ENCODE assay signal across 23 mouse cellular contexts in genomic region chr7:81834847-81835246, GRCm38 (mm10). TPM values are rescaled to one million over a fixed set of nuclear protein-coding genes. Genes with fewer than 3 reads are reported as not detected.
A peak's percentile ranks its signal among the peaks of the same experiment; 100 is the strongest.
DNase-seq lines count a peak whose midpoint lies in the region; ATAC-seq and TF ChIP-seq lines count a peak whose summit lies in the region.
"Had no signal": no experiment of that assay in that cellular context is flagged by ENCODE, and none has a peak within 500 bp of the region (broad histone marks: within the 10 kb centered on the region; RNA-seq: fewer than 3 reads in every experiment).

No protein-coding gene starts in this region.

- H3K9me3 ChIP-seq in kidney, postnatal 0 days (replicated peaks; ENCODE audit: low read length) = no peaks in the 10 kb centered on the region
- H3K9me3 ChIP-seq in stomach, postnatal 0 days (ENCODE audit: control insufficient read depth, low read length) = no peaks in the 10 kb centered on the region
- H3K9me3 ChIP-seq in heart, embryonic 11.5 days (replicated peaks; ENCODE audit: control insufficient read depth, low read length) = no peaks in the 10 kb centered on the region
- H3K9me3 ChIP-seq: forebrain, embryonic 15.5 days; heart, embryonic 15.5 days; hindbrain, embryonic 15.5 days; limb, embryonic 10.5 days; neural tube, embryonic 13.5 days had no signal

- no peak overlapping the region for H3K27ac ChIP-seq in kidney, postnatal 0 days
- H3K27ac ChIP-seq in stomach, postnatal 0 days (replicated peaks) = no peak overlapping the region
- no peak overlapping the region for H3K27ac ChIP-seq in heart, embryonic 11.5 days (ENCODE audit: low read depth, low read length)
- H3K27ac ChIP-seq: forebrain, embryonic 15.5 days; heart, embryonic 15.5 days; hindbrain, embryonic 15.5 days; limb, embryonic 10.5 days; liver, embryonic 14.5 days; neural tube, embryonic 13.5 days had no signal

- H3K27me3 ChIP-seq in kidney, postnatal 0 days (ENCODE audit: insufficient read depth, low read length) = no peaks in the 10 kb centered on the region
- H3K27me3 ChIP-seq in stomach, postnatal 0 days (ENCODE audit: control insufficient read depth, insufficient read depth, low read length) = no peaks in the 10 kb centered on the region
- H3K27me3 ChIP-seq in heart, embryonic 11.5 days (ENCODE audit: control insufficient read depth, insufficient read depth, low read length) = no peaks in the 10 kb centered on the region
- H3K27me3 ChIP-seq: forebrain, embryonic 15.5 days; heart, embryonic 15.5 days; hindbrain, embryonic 15.5 days; neural tube, embryonic 13.5 days had no signal

- DNase-seq in kidney, postnatal 0 days (ENCODE audit: low spot score) = no peak
- no peak for DNase-seq in kidney, adult 8-10 months
- DNase-seq in CD4-positive helper T cell, adult 2 months (ENCODE audit: low read depth, low spot score) = peak; percentile 15
- DNase-seq in T-cell, adult 2 months (ENCODE audit: low spot score) = peak; percentile 35
- no peak for DNase-seq in stomach, postnatal 0 days (ENCODE audit: low spot score)
- no peak for DNase-seq in cerebellum, postnatal 4 days (ENCODE audit: low spot score in 2 of 2)
- DNase-seq in left cerebral cortex, postnatal 14 days (ENCODE audit: low spot score in 2 of 2) = no peak
- DNase-seq: cerebellum, adult 11-12 months; gastrocnemius, postnatal 14 days; kidney, postnatal 10 days; layer of hippocampus, postnatal 36 days had no signal

- ATAC-seq in kidney, postnatal 0 days (replicated peaks; ENCODE audit: low FRiP score, low read depth) = no peak
- no peak for ATAC-seq in stomach, postnatal 0 days (ENCODE audit: low FRiP score, low TSS enrichment)
- ATAC-seq in heart, embryonic 11.5 days (replicated peaks; ENCODE audit: insufficient number of reproducible peaks, low FRiP score, low TSS enrichment) = no peak
- ATAC-seq: activated CD4-positive, CD25-positive, alpha-beta regulatory T cell, adult 4 months; forebrain, embryonic 15.5 days; midbrain, embryonic 16.5 days had no signal

- H3K4me1 ChIP-seq in kidney, postnatal 0 days (replicated peaks; ENCODE audit: insufficient read depth, low read length) = no peaks in the 10 kb centered on the region
- no peaks in the 10 kb centered on the region for H3K4me1 ChIP-seq in stomach, postnatal 0 days (replicated peaks; ENCODE audit: control insufficient read depth, insufficient read depth)
- H3K4me1 ChIP-seq in heart, embryonic 11.5 days (ENCODE audit: control insufficient read depth, insufficient read depth, low read length) = peaks cover under 1% of the 10 kb centered on the region; the same call in 1 of the 2 replicates

- no peak overlapping the region for H3K9ac ChIP-seq in kidney, postnatal 0 days (ENCODE audit: low read depth, low read length)
- no peak overlapping the region for H3K9ac ChIP-seq in stomach, postnatal 0 days (ENCODE audit: low read length)
- H3K9ac ChIP-seq in heart, embryonic 11.5 days (ENCODE audit: low read depth, low read length) = no peak overlapping the region
- H3K9ac ChIP-seq: forebrain, embryonic 15.5 days; heart, embryonic 15.5 days; hindbrain, embryonic 15.5 days; liver, embryonic 14.5 days; neural tube, embryonic 13.5 days had no signal

- TF ChIP-seq EP300 in stomach, postnatal 0 days (optimal IDR thresholded peaks at IDR 0.05) = no peak

- H3K36me3 ChIP-seq in kidney, postnatal 0 days (ENCODE audit: insufficient read depth, low read length) = no peaks in the 10 kb centered on the region
- no peaks in the 10 kb centered on the region for H3K36me3 ChIP-seq in stomach, postnatal 0 days (ENCODE audit: control insufficient read depth, insufficient read depth, low read length)
- no peaks in the 10 kb centered on the region for H3K36me3 ChIP-seq in heart, embryonic 11.5 days (ENCODE audit: control insufficient read depth, insufficient read depth, low read length)
- H3K36me3 ChIP-seq: forebrain, embryonic 15.5 days; heart, embryonic 15.5 days; hindbrain, embryonic 15.5 days; limb, embryonic 10.5 days; neural tube, embryonic 13.5 days had no signal

- H3K4me2 ChIP-seq in kidney, postnatal 0 days (ENCODE audit: low read length) = no peak overlapping the region
- H3K4me2 ChIP-seq in stomach, postnatal 0 days (replicated peaks; ENCODE audit: low read depth) = no peak overlapping the region
- no peak overlapping the region for H3K4me2 ChIP-seq in heart, embryonic 11.5 days
- H3K4me2 ChIP-seq: forebrain, embryonic 15.5 days; heart, embryonic 15.5 days; hindbrain, embryonic 15.5 days; neural tube, embryonic 13.5 days had no signal

- 0 out of 2 replicates have a peak, but pooled peaks have one; percentile 37 for TF ChIP-seq CTCF in kidney, postnatal 0 days (IDR thresholded peaks at IDR 0.05; ENCODE audit: low read depth)
- TF ChIP-seq CTCF in stomach, postnatal 0 days (IDR thresholded peaks at IDR 0.05; ENCODE audit: low read depth) = peak; percentile 38

- H3K4me3 ChIP-seq in kidney, postnatal 0 days (replicated peaks; ENCODE audit: low read depth, low read length) = no peak overlapping the region
- no peak overlapping the region for H3K4me3 ChIP-seq in stomach, postnatal 0 days (ENCODE audit: low read depth, low read length)
- H3K4me3 ChIP-seq in heart, embryonic 11.5 days (ENCODE audit: low read depth, low read length) = no peak overlapping the region
- H3K4me3 ChIP-seq: forebrain, embryonic 15.5 days; heart, embryonic 15.5 days; hindbrain, embryonic 15.5 days; limb, embryonic 10.5 days; neural tube, embryonic 13.5 days had no signal

- intact Hi-C loops in left cerebral cortex, postnatal 14 days (cut with DNase I) = no loop called here

RNA-seq across cellular contexts. Expression of gene Btbd1, which starts 5.6 kb away (rescaled TPM):
- polyA plus RNA-seq in kidney, postnatal 0 days (2015; fragmentation: Nextera tagmentation; extraction: Ambion mirVana) = 71.1 and 76.5 TPM in 2 replicates
- 37.9 and 40.6 TPM in 2 replicates for polyA plus RNA-seq in stomach, postnatal 0 days (2015; fragmentation: Nextera tagmentation; extraction: Ambion mirVana)
- polyA plus RNA-seq in heart, embryonic 11.5 days (2014; fragmentation: Nextera tagmentation; extraction: Ambion mirVana) = 94.0 and 94.8 TPM in 2 replicates
- total RNA-seq in left cerebral cortex, postnatal 14 days (2021) = 100 to 1,000 TPM; 123 to 130 TPM

RNA-seq across cellular contexts. Expression of gene Gm10160, which starts 20.7 kb away (rescaled TPM):
- polyA plus RNA-seq in kidney, postnatal 0 days (2015; fragmentation: Nextera tagmentation; extraction: Ambion mirVana) = not detected in 2 replicates
- polyA plus RNA-seq in stomach, postnatal 0 days (2015; fragmentation: Nextera tagmentation; extraction: Ambion mirVana) = not detected in 2 replicates
- not detected in 2 replicates for polyA plus RNA-seq in heart, embryonic 11.5 days (2014; fragmentation: Nextera tagmentation; extraction: Ambion mirVana)
- not detected for total RNA-seq in left cerebral cortex, postnatal 14 days (2021)
- total RNA-seq: ES-E14; gastrocnemius, postnatal 14 days; layer of hippocampus, postnatal 36 days had no signal
- polyA plus RNA-seq: activated CD4-positive, CD25-positive, alpha-beta regulatory T cell, adult 4 months; cortical plate, adult 2 months; forebrain, embryonic 15.5 days; heart, embryonic 15.5 days; hindbrain, embryonic 15.5 days; limb, embryonic 10.5 days; liver, embryonic 14.5 days; midbrain, embryonic 16.5 days; neural tube, embryonic 13.5 days; testis, adult 2 months had no signal

RNA-seq across cellular contexts. Expression of gene Tm6sf1, which starts 24.0 kb away (rescaled TPM):
- 10.4 TPM in 2 replicates for polyA plus RNA-seq in kidney, postnatal 0 days (2015; fragmentation: Nextera tagmentation; extraction: Ambion mirVana)
- 5.2 and 5.5 TPM in 2 replicates for polyA plus RNA-seq in stomach, postnatal 0 days (2015; fragmentation: Nextera tagmentation; extraction: Ambion mirVana)
- 27.0 and 29.4 TPM in 2 replicates for polyA plus RNA-seq in heart, embryonic 11.5 days (2014; fragmentation: Nextera tagmentation; extraction: Ambion mirVana)
- 10 to 100 TPM; 36.3 to 42.0 TPM for total RNA-seq in left cerebral cortex, postnatal 14 days (2021)

RNA-seq across cellular contexts. Expression of gene 3110040N11Rik, which starts 45.6 kb away (rescaled TPM):
- polyA plus RNA-seq in kidney, postnatal 0 days (2015; fragmentation: Nextera tagmentation; extraction: Ambion mirVana) = 46.4 and 49.0 TPM in 2 replicates
- 46.2 and 46.7 TPM in 2 replicates for polyA plus RNA-seq in stomach, postnatal 0 days (2015; fragmentation: Nextera tagmentation; extraction: Ambion mirVana)
- 40.5 and 42.0 TPM in 2 replicates for polyA plus RNA-seq in heart, embryonic 11.5 days (2014; fragmentation: Nextera tagmentation; extraction: Ambion mirVana)
- 10 to 100 TPM; 28.8 to 29.1 TPM for total RNA-seq in left cerebral cortex, postnatal 14 days (2021)

Comparison
In these comparisons a context has a peak if more than half of its experiments do, and no peak if none do; other contexts are left out.
1. DNase-seq: peak in CD4-positive helper T cell, adult 2 months (single experiment) and T-cell, adult 2 months (single experiment); none in kidney, postnatal 0 days (single experiment), kidney, adult 8-10 months (0 of 2), stomach, postnatal 0 days (single experiment), cerebellum, postnatal 4 days (0 of 2) and left cerebral cortex, postnatal 14 days (0 of 2).